Mouse (Mus musculus) ovary, postnatal 10 days (tissue): Measurements from ENCODE around the gene Mb21d2.

Experiments
- DNase-seq: peaks from one replicate; pipeline ENCODE4 v3.0.0; 2022; ENCODE audit warnings: low spot score

Gene Mb21d2

DNA sequence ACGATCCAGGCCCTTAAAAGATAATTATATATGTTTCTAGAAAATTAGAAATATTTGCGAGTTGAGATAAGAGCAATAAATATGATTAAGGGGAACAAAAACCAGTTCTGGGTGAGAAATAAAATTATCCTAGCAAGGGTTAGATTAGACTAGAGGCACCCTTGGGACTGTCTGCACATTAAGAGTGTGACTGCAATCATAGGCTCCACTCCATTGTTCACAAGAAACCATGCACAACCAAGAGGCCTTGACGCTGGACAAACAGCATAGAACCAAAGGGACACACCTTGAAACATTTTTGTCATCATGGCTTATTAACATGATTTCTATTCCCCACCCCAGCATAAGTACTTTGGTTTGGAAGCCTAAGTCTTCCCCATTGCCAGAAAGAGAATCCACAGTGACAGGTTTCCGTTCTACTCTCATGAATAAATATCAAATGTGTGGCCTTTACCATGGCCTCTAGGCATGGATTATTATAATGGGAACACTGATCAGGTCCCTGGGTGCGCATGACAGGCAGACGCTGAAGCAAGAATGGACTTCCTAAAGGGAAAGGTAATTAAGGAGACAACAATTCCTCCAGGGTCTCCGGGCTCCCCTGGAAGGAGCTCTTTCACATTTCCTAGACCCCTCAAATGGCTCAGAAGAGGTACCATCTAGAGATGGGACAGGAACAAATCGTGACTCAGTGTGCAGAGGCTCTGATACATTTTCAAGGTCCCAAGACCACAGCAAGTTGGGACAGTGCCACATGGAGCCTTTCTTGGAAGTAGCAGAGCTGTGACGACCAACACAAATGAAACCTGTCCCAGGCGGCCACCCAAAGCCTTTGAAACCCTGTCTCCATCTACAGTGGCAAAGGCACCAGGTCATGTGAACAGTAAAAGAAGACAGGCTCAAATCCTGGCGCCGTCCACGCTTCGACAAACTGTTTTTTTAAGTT, 26.6 kb downstream of the Mb21d2 start:
- DNase-seq = no peak

DNA sequence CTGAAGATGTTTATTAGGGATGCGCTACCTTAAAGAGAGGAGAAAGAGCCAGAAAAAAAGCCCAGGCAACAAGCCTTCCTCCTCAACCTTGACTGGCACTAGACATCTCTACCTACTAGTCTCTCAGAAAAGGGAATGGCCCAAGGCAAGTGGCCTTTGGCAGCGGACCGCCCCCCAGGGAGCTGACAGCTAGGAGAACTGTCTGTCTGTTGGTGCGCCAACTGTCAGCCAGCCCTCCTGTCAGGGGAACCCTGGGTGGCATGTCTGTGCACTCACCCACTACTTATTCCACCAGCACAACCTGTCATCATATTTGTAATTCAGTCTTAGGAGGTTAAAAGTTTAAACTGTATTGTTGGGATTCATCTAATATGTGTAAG, 30.3 kb downstream of the Mb21d2 start:
- DNase-seq = no peak

DNA sequence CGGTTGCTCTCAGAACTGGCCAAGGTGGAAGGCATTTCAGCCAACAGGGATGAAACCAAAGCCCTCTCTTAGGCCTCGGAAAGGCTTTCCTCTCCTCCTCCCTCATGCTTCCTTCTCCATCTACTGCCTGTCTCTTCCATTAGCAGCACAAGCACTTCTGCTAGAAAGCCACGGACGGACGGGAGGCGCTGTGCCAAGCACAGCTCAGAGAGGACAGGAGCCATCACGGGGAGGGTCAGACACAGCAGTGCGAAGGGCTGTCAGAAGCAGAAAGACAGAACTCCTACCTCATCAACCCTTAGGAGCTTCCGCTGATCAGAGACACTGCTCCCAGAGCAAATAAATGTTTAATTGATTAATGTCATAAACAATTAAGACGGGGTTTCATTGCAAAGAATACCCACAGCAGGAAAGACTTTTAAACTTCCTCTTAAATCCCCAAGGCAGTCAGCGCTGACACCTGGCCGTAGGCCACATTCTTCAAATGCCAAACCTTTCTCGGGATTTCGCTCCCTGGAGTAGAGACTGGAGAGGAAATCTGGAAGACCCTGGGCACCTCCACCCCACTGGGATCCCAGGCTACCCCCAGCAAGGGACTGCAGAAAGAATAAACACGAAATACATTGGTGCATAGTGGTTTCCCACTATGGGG, 30.8 kb downstream of the Mb21d2 start:
- no peak for DNase-seq

DNA sequence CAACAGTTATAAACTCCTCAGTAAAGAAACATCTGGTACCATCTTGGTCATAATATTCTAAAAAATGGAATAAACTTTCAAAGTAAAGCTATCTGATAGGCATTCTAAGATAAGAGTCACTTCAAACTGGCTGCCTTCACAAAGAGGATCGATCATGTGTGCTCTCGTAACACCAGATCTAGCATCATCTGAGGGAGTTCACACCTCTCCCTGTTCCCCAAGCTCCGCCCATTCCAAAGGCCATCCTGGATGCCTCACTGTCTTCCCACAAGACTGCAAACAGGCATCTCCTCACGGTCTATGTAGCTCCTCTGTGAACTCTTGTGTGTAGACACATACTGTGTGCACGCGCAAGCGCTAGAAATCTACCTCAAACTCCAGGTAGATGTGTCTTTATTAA, 32.9 kb downstream of the Mb21d2 start:
- no peak for DNase-seq

DNA sequence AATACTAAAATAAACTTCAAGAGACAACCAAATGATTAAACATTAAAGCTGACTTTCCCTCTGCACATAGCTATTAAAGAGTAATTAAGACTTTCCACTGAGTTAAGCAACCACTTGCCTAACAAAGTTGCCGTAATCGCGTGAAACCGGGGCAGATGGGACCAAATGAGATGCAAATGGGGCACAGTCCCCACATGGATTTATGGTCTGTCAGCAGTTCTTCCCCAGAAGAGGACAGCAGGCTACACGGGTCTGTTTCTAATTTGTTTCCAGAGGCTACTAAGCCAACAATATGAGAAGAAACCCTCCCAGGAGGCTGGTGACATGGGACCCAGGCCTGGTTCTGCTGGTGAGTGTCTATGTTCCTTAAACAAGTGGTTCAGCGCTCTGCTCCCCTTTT, 34.6 kb downstream of the Mb21d2 start:
- no peak for DNase-seq

DNA sequence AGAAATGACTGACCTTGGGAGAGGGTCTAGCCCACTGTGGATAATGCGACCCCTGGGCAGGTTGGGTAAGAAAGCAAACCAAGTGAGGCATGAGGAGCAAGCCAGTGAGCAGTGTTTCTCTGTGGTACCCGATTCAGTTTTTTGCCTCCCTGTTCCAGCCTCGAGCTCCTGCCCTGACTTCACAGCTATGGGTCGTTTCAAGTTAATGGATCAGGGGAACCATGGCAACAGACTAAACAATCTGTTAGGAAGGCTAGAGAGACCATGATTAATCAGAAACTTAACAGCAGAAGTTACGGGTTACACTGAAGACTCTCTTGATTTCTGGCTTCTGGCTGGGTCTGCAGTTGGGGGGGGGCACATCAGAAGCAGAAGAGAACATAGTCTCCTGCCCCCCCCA, 36.2 kb downstream of the Mb21d2 start:
- no peak for DNase-seq

DNA sequence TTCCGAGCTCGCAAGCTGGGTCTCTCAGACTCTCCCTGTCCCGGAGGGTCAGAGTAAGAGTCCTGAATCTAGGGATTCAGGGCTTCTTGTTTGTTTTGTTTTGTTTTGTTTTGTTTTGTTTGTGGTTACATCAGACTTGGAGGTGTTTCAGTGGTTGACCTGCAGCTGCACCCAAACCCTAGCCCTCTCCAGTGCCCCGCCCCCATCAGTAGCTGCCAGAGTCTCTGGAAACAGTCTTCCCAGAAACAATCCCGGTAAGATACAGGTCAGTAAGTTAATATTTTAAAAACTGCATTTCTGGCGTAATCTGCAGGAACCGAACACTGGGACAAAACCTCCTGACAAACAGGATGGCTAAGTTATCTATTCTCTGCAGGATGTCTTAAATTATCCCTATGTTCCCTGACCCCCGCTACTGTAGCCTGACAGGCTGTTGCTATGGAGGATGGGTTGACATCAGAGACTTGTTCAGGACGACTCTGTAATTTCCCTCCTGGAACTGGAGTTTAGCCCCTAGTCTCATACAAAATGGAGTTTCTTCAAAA, 43.2 kb downstream of the Mb21d2 start:
- no peak for DNase-seq

DNA sequence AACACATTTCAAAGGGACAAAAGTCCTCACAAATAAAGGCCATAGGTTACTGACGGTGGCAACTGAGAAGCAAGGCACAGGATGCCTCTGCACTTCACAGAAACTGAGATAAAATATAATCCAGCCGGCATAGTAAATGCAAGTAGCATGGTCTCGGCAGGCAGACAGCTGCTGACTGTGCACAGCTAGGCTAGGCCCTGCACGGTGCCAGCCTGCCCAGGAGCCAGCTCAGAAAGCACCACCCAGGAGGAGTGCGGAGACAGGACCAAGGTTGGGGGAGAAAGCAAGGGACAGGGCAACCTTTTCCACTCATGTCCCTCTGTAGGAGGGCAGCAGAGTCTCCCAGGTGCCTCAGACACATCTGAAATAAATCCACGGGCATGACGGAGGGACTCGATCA, 44.0 kb downstream of the Mb21d2 start:
- no peak for DNase-seq

DNA sequence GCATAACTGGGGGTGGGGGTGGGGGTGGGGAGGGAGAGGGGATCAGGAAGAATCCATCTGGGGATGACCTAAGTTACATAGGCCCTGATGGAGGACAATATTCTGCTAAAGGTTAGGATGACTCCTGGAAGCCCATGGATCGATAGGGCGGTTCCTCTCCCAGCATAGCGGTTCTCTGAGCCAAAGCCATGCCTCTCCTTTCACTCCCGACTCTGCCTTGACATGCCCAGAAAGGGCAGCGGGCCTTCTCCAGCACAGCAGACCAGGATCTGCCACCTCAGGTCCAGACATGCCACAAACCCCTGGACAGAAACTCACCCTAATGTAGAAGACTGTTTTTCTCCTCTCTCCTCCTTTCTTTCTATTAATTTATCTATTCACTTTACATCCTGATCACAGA, 44.8 kb downstream of the Mb21d2 start:
- DNase-seq = no peak

DNA sequence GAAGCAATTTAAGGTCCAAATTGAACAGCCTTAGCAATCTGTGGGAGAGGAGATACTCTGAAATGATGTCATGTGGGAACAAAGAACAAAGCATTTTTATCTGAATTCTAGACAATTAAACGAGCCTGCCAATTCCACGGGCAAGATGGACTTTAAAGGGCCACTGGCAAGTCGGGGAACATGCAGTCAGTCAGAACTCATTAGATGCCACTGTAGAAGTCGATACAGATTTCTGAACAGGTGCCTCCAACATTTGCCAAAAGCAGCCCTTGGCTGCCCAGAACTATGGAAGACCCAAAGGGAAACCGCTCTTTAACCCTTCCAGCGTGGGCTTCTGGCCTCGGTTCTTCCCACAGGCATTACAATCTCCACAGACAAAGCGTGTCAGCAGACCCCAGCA, 45.8 kb downstream of the Mb21d2 start:
- no peak for DNase-seq

DNA sequence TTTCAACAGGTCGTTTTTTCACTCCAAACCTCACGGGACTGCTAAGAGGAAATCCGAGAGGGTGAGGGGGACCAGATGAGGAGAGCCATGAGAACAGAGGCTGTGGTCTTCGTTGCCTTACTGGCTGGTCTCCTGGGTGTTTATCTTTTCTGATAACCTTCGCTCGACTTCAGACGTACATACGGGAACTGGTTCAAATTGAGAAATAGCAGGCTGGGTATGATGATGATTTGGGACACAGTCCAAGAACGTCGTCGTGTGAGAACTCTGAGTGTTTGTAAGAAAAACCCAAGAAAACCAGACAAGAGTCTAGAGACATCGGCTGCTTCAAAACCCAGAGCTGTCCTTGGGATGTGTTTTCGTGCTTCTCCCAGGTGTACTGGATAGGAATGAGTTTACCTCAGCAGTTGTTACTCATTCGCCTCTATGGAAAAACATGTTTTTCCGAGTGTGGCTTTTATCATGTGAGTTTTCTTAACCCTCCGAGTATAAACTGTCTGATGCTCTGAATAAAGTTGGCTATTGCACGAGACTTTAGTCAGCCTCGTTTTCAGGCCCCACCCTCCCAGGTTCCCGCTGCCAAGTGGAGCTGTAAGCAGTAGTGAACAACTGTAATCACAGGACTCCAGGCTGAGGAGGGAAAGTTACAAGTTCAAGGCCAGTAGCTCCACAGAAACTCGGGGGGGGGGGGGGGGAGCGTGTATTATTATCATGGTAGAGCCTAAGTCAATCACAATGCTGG, 46.6 kb downstream of the Mb21d2 start:
- no peak for DNase-seq

DNA sequence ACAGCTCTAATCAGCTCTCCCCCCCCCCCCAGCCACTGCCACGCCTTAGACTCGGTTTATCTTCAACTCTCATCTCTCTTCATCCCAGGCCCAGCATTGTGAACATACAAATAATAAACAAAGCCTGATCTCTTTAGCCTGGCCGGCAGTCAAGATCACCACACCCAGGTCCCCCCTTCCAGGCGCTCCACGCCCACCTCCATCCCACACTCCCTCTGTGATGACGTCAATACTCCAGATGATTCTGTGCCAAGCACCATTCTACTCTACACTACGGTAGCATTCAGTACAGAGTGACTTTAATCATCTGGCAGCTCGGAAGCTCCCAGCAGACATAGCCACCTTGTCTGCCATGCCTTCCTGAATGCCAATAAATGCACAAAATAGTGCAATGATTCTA, 47.7 kb downstream of the Mb21d2 start:
- DNase-seq = no peak

DNA sequence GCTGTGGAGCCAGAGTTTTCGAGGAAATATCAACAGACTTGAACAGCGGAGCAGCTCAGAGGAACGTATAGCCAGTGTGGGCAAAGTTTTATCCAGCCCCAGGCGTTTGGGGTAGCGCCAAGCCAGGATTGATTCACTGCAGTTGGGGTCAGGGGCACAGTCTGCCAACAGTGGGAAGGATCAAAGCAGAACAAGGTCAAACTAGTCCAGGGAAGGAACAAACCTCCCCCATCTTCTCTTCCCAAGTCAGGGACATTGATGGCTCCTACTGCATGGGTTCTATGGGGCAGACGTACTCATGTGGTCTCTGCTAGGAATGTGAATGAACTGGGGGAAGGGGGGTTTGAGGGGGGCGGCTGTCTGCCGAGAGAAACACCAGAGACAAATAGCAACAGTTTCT, 48.7 kb downstream of the Mb21d2 start:
- no peak for DNase-seq

DNA sequence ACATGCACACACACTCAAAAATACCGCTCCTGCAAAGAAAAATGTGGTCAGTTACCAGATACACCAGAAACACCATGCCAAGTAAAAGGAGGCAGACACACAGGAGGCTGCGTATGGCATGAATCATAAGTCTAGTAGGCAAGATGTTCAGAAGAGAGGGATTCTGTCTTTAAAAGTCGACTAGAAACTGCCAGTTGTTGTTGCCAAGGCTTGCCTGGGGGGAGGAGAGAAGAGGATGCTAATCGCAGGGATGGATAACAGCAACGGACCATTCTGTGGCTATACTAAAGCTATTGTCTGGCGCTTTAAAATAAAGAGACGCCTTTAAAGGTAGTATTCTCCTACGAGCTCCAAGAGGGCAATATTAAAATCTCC, 49.2 kb downstream of the Mb21d2 start:
- DNase-seq = no peak

DNA sequence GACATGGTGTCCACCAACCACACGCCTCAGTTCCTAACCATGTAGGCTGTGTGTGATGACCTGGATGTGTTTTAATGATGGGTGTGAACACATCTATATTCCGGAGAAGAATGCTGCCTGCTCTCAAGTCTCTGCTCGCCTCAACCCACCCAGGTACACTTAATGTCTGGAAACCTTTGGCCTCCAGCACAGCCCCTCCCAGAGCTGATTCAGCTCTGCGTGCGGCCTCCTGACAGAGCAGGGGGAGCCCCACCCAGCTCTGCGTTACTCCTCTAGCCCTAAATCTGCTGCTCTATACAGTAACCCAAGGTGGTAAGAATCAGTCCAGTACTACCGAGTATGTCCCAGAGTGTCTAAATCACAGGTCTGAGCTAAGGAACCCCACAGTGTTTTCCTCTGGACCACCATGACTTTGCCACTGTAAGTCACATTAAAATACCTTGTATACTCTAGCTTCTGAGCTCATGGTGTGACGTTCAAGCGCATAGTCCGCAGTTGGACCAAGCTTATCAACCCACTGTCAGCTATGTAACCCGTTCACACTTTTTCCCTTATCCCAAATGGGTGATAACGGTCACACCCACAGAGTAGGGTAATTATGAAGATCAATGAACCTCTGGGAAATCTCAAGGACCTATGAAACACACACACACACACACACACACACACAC, 49.7 kb downstream of the Mb21d2 start:
- no peak for DNase-seq

DNA sequence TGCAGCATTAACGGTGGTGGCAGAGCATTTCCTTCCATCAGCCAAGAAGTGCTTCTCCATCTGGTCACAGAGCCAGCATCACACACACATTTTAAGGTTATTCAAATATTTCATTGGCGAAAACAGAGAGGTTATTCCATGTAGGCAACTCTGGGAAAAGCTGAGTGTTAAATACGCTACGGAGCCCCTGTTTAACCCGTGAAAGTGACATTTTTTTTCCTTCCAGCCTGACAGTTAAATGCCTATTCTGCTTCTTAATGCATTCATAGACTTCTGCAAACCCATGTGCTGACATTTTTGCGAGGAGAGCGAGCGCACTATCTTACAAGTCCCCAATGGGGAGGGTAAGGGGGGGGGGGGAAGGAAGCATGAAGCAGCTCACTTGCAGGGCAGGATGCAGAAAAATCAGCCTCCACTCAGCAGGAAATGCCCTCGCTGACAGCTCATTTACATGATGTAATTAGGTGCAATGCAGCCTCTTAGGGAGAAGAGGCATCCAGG, 52.3 kb downstream of the Mb21d2 start:
- DNase-seq = no peak

DNA sequence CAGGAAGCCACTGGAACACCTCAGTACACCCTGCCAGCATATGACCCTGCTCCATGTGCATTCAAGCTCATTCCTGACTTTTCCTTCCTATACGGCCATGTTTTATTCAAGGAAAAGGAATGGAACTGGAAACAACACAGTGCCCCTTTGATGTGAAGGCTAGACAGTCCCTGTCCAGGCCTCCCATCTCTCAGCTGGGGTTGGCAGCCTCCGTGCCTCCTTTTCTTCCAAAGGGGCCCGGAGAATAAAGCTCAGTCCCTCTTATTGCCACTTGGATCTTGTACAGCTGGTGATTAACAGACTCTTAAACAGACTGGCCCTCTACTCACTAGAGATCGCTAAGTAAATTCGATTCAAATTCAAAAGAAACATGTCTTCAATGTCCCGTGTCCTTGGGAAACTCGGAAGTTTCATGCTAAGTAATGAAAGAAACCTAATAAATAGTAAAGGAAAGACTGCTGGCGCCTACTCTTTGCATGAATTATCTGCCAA, 56.0 kb downstream of the Mb21d2 start:
- DNase-seq = no peak

DNA sequence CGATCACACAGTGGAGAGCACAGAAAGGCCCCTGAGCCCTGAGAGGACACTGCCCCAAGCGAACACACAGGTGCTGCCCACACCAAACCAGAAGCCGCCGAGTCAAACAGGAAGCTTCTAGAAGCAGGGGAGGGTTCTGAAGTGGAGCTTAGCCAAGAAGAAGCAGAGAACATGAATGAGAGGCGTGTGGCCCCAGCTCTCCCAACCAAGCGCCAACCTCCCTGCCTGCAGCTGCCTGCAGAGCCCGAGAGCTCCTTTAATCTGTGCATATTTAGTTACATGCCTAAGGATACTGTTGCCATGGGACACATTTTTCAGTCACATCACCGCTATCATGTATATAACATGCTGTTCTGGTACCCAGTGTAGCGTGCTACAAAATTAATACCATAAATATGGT, 58.6 kb downstream of the Mb21d2 start:
- DNase-seq = no peak

DNA sequence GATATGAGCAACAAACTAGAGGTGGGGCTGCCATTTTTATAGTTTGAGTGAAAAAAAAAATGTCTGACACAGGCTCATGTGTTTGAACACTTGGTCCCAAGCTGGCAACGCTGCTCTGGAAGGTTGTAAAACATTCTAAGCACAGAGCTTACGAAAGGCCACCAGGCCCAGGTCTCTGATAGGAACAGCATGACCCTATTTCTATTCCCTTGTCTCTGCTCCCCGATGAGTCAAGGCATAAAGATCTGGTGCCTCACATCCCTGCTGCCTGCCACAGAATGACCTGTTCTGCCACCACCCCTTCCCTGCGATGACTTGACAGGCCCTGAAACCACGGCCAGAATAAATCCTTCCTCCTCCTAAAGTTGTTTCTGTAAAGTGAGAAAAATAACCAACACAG, 59.0 kb downstream of the Mb21d2 start:
- no peak for DNase-seq

DNA sequence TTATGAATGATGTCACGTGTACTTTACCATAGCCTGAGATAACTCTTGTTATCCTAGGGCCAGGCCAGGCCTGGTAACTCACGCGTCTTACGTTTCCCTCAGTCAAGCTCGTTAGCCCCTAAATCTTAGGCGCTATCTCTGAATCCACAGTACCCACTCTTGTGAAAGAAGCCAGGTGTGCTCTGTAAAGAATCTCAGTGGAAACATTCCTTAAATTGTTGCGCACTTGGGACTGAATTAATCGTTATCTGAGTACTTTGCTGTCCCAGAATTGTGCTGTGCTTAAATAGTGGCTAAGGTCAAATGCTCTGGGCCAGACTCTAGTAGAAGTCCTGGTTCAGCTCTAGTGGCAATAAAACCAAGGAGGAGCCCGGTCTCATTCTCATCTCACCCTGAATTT, 60.6 kb downstream of the Mb21d2 start:
- no peak for DNase-seq

DNA sequence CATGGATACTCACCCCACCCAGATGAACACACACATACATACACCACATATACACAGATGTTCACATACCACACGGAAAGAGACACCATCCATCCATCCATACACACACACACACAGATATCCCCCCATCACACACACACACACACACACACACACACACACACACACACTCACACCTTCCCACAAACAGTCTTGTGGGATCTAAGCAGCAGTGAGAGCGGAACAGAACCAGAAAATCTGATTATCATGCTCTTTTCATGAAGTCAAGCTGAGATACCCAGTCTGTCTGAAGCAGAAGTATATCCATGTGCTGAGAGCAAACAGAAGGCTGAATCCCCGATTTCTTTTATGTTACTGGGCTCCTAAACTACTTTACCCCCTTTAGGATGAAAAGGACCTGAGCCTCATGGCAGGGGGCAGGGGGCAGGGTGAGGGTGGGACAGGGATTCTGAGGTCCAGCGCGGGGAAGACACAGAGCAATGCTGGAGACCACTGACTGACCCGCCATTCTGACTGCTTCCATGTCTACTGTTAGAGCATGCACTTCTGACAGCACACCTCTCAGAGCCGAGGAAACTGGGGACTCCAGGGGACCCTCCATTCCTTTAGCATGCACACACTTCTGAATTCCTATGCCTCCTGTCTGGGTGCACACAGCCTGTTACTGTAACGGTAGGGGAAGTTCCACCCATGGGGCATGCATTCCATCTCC, 62.7 kb downstream of the Mb21d2 start:
- DNase-seq = no peak
